ENCODE assay signal across 12 mouse cellular contexts in genomic region chr10:111867538-111867937, GRCm38 (mm10).
DNase-seq lines count a peak whose midpoint lies in the region; ATAC-seq lines count a peak whose summit lies in the region.
"Had no signal": no experiment of that assay in that cellular context is flagged by ENCODE, and none has a peak within 500 bp of the region (broad histone marks: within the 10 kb centered on the region; RNA-seq: fewer than 3 reads in every experiment).

No protein-coding gene starts in this region.

- ATAC-seq in hindbrain, embryonic 14.5 days (ENCODE audit: low FRiP score): no peak
- no peak for ATAC-seq in neural tube, embryonic 14.5 days (ENCODE audit: low read depth)
- no peak for ATAC-seq in monocyte, adult 5-6 weeks (replicated peaks; ENCODE audit: insufficient number of reproducible peaks, low FRiP score, low TSS enrichment, poor library complexity, severe bottlenecking)
- ATAC-seq: lung, postnatal 0 days had no signal

- H3K36me3 ChIP-seq in embryonic facial prominence, embryonic 10.5 days (replicated peaks): no peaks in the 10 kb centered on the region
- no peaks in the 10 kb centered on the region for H3K36me3 ChIP-seq in hindbrain, embryonic 14.5 days (replicated peaks; ENCODE audit: control insufficient read depth, insufficient read depth)
- no peaks in the 10 kb centered on the region for H3K36me3 ChIP-seq in neural tube, embryonic 14.5 days (ENCODE audit: control insufficient read depth, insufficient read depth, low read length)
- H3K36me3 ChIP-seq: limb, embryonic 12.5 days had no signal

- no peak overlapping the region for H3K4me3 ChIP-seq in embryonic facial prominence, embryonic 10.5 days
- no peak overlapping the region for H3K4me3 ChIP-seq in hindbrain, embryonic 14.5 days (replicated peaks; ENCODE audit: low read length)
- H3K4me3 ChIP-seq in neural tube, embryonic 14.5 days (ENCODE audit: low read depth, low read length): no peak overlapping the region
- H3K4me3 ChIP-seq: limb, embryonic 12.5 days had no signal

- H3K27ac ChIP-seq in embryonic facial prominence, embryonic 10.5 days (replicated peaks): 0 out of 2 replicates have a peak overlapping the region, but pooled peaks have one; percentile 2
- H3K27ac ChIP-seq in hindbrain, embryonic 14.5 days: peak overlapping the region; percentile 64
- H3K27ac ChIP-seq in neural tube, embryonic 14.5 days (ENCODE audit: low read depth, low read length): peak overlapping the region; percentile 55; the same call in 1 of the 2 replicates
- H3K27ac ChIP-seq: limb, embryonic 12.5 days had no signal

- H3K4me2 ChIP-seq in hindbrain, embryonic 14.5 days (replicated peaks): 0 out of 2 replicates have a peak overlapping the region, but pooled peaks have one; percentile 16
- peak overlapping the region; percentile 8; the same call in 1 of the 2 replicates for H3K4me2 ChIP-seq in neural tube, embryonic 14.5 days (ENCODE audit: low read depth, low read length)
- H3K4me2 ChIP-seq: limb, embryonic 12.5 days had no signal

- no peak overlapping the region for H3K9ac ChIP-seq in hindbrain, embryonic 14.5 days
- H3K9ac ChIP-seq in neural tube, embryonic 14.5 days (replicated peaks; ENCODE audit: low read depth, low read length): no peak overlapping the region
- H3K9ac ChIP-seq: limb, embryonic 12.5 days had no signal

- DNase-seq in R1 (ENCODE audit: low read depth, low spot score): peak; percentile 92
- no peak for DNase-seq in embryonic facial prominence, embryonic 10.5 days (ENCODE audit: low spot score)
- peak; percentile 61 for DNase-seq in hindbrain, embryonic 14.5 days (ENCODE audit: low spot score)
- DNase-seq in MN1 (ENCODE audit: low spot score): no peak
- no peak for DNase-seq in cerebellum, adult 9-11 months
- DNase-seq: gastrocnemius, postnatal 10 days; kidney, postnatal 36 days; thymus, postnatal 4 days had no signal

- WGBS in embryonic facial prominence, embryonic 10.5 days: 3% methylated on average over 6 of the region's 6 CpGs
- WGBS in hindbrain, embryonic 14.5 days: 2% methylated on average over 6 of the region's 6 CpGs
- WGBS in neural tube, embryonic 14.5 days: 5% methylated on average over 6 of the region's 6 CpGs

- H3K27me3 ChIP-seq in embryonic facial prominence, embryonic 10.5 days (replicated peaks; ENCODE audit: low read depth, poor library complexity, severe bottlenecking): no peaks in the 10 kb centered on the region
- H3K27me3 ChIP-seq in hindbrain, embryonic 14.5 days (ENCODE audit: control insufficient read depth, insufficient read depth, low read length): no peaks in the 10 kb centered on the region
- no peaks in the 10 kb centered on the region for H3K27me3 ChIP-seq in neural tube, embryonic 14.5 days (ENCODE audit: control insufficient read depth, insufficient read depth, low read length)
- H3K27me3 ChIP-seq: limb, embryonic 12.5 days had no signal

- H3K9me3 ChIP-seq in embryonic facial prominence, embryonic 10.5 days: 0 out of 2 replicates have a peak, but pooled peaks cover 3% of the 10 kb centered on the region
- no peaks in the 10 kb centered on the region for H3K9me3 ChIP-seq in hindbrain, embryonic 14.5 days (ENCODE audit: control insufficient read depth, low read length)
- no peaks in the 10 kb centered on the region for H3K9me3 ChIP-seq in neural tube, embryonic 14.5 days (ENCODE audit: control insufficient read depth, low read length)

- H3K4me1 ChIP-seq in embryonic facial prominence, embryonic 10.5 days: peaks cover 20% of the 10 kb centered on the region
- peaks cover 9% of the 10 kb centered on the region; the same call in 1 of the 2 replicates for H3K4me1 ChIP-seq in hindbrain, embryonic 14.5 days (replicated peaks; ENCODE audit: control insufficient read depth, insufficient read depth, low read length)
- H3K4me1 ChIP-seq in neural tube, embryonic 14.5 days (ENCODE audit: control insufficient read depth, insufficient read depth, low read length): peaks cover 8% of the 10 kb centered on the region
- H3K4me1 ChIP-seq: limb, embryonic 12.5 days had no signal

Comparison
In these comparisons a context has a peak if more than half of its experiments do, and no peak if none do; other contexts are left out.
1. DNase-seq: peak in R1 (single experiment) and hindbrain, embryonic 14.5 days (single experiment); none in embryonic facial prominence, embryonic 10.5 days (single experiment), MN1 (single experiment) and cerebellum, adult 9-11 months (single experiment).
2. H3K27ac ChIP-seq: peak in every context shown above with its lines; median percentile 64 in hindbrain, embryonic 14.5 days; 55 in neural tube, embryonic 14.5 days; 2 in embryonic facial prominence, embryonic 10.5 days.